ENCODE assay signal across 24 mouse cellular contexts in genomic region chr5:142462641-142462948, GRCm38 (mm10). TPM values are rescaled to one million over a fixed set of nuclear protein-coding genes. Genes with fewer than 3 reads are reported as not detected.
DNase-seq lines count a peak whose midpoint lies in the region; ATAC-seq and TF ChIP-seq lines count a peak whose summit lies in the region.
"Had no signal": no experiment of that assay in that cellular context is flagged by ENCODE, and none has a peak within 500 bp of the region (broad histone marks: within the 10 kb centered on the region; RNA-seq: fewer than 3 reads in every experiment).

No protein-coding gene starts in this region.

- no peak for TF ChIP-seq EP300 in liver, postnatal 0 days (IDR thresholded peaks at IDR 0.05; ENCODE audit: low read depth)

- WGBS in forebrain, embryonic 15.5 days = 95% methylated on average over 2 of the region's 2 CpGs
- 94% methylated on average over 2 of the region's 2 CpGs for WGBS in forebrain, embryonic 14.5 days
- 89% methylated on average over 2 of the region's 2 CpGs for WGBS in hindbrain, embryonic 15.5 days
- 90% methylated on average over 2 of the region's 2 CpGs for WGBS in hindbrain, embryonic 11.5 days
- WGBS in liver, embryonic 16.5 days (ENCODE audit: insufficient replicate concordance) = 85% methylated on average over 2 of the region's 2 CpGs
- 90% methylated on average over 2 of the region's 2 CpGs for whole genome bisulfite sequencing in liver, postnatal 0 days (ENCODE audit: insufficient replicate concordance)
- 94% methylated on average over 2 of the region's 2 CpGs for WGBS in macrophage (ENCODE audit: missing documents)

- no peak for ATAC-seq in forebrain, embryonic 15.5 days (replicated peaks)
- ATAC-seq in forebrain, embryonic 14.5 days = no peak
- ATAC-seq in hindbrain, embryonic 15.5 days (ENCODE audit: low FRiP score, low read depth) = no peak
- ATAC-seq in hindbrain, embryonic 11.5 days (ENCODE audit: low FRiP score) = no peak
- no peak for ATAC-seq in liver, embryonic 16.5 days (ENCODE audit: low read depth)
- ATAC-seq in liver, postnatal 0 days = no peak
- ATAC-seq: inflammation-experienced regulatory T-cells, adult 6 months had no signal

- H3K27me3 ChIP-seq in forebrain, embryonic 15.5 days = no peaks in the 10 kb centered on the region
- no peaks in the 10 kb centered on the region for H3K27me3 ChIP-seq in forebrain, embryonic 14.5 days (replicated peaks; ENCODE audit: control insufficient read depth, insufficient read depth, low read length)
- H3K27me3 ChIP-seq in hindbrain, embryonic 15.5 days = no peaks in the 10 kb centered on the region
- no peaks in the 10 kb centered on the region for H3K27me3 ChIP-seq in hindbrain, embryonic 11.5 days (ENCODE audit: control insufficient read depth, insufficient read depth, low read length)
- no peaks in the 10 kb centered on the region for H3K27me3 ChIP-seq in liver, embryonic 16.5 days (ENCODE audit: control insufficient read depth, insufficient read depth, low read depth, low read length)
- no peaks in the 10 kb centered on the region for H3K27me3 ChIP-seq in liver, postnatal 0 days (ENCODE audit: insufficient read depth, low read length)
- H3K27me3 ChIP-seq: forebrain, embryonic 13.5 days; hindbrain, embryonic 13.5 days; limb, embryonic 13.5 days; liver, embryonic 15.5 days; neural tube, embryonic 15.5 days had no signal

- H3K4me2 ChIP-seq in forebrain, embryonic 15.5 days (replicated peaks) = no peak overlapping the region
- no peak overlapping the region for H3K4me2 ChIP-seq in forebrain, embryonic 14.5 days (ENCODE audit: low read length)
- H3K4me2 ChIP-seq in hindbrain, embryonic 15.5 days = no peak overlapping the region
- H3K4me2 ChIP-seq in hindbrain, embryonic 11.5 days (replicated peaks; ENCODE audit: low read depth, low read length) = no peak overlapping the region
- H3K4me2 ChIP-seq in liver, embryonic 16.5 days (ENCODE audit: low read depth, low read length) = no peak overlapping the region
- no peak overlapping the region for H3K4me2 ChIP-seq in liver, postnatal 0 days (ENCODE audit: low read depth, low read length)

- H3K9ac ChIP-seq in forebrain, embryonic 15.5 days (replicated peaks) = no peak overlapping the region
- H3K9ac ChIP-seq in forebrain, embryonic 14.5 days (ENCODE audit: low read length) = no peak overlapping the region
- H3K9ac ChIP-seq in hindbrain, embryonic 15.5 days = no peak overlapping the region
- no peak overlapping the region for H3K9ac ChIP-seq in hindbrain, embryonic 11.5 days (ENCODE audit: low read depth, low read length)
- H3K9ac ChIP-seq in liver, embryonic 16.5 days (ENCODE audit: low read depth, low read length) = no peak overlapping the region
- no peak overlapping the region for H3K9ac ChIP-seq in liver, postnatal 0 days (replicated peaks)

- DNase-seq in forebrain, embryonic 14.5 days (ENCODE audit: low spot score) = no peak
- DNase-seq in hindbrain, embryonic 11.5 days (ENCODE audit: low spot score) = no peak
- no peak for DNase-seq in liver, postnatal 0 days
- DNase-seq: adrenal gland, postnatal 14 days; cerebellum, adult 8-10 months; gastrocnemius, postnatal 14 days; heart, postnatal 14 days; kidney, adult 18-20 months; kidney, postnatal 25 days; lung, postnatal 10 days; right cerebral cortex, adult 18-20 months; right cerebral cortex, postnatal 4 days; thymus, adult 2 months; thymus, postnatal 4 days had no signal

- TF ChIP-seq CTCF in liver, postnatal 0 days (IDR thresholded peaks at IDR 0.05; ENCODE audit: low read depth) = no peak

- peak overlapping the region; percentile 92; the same call in 1 of the 2 replicates for H3K27ac ChIP-seq in forebrain, embryonic 15.5 days (replicated peaks)
- H3K27ac ChIP-seq in forebrain, embryonic 14.5 days (ENCODE audit: low read depth, low read length) = no peak overlapping the region
- H3K27ac ChIP-seq in hindbrain, embryonic 15.5 days (replicated peaks) = peak overlapping the region; percentile 90; the same call in 1 of the 2 replicates
- no peak overlapping the region for H3K27ac ChIP-seq in hindbrain, embryonic 11.5 days (ENCODE audit: low read depth, low read length)
- H3K27ac ChIP-seq in liver, embryonic 16.5 days (ENCODE audit: low read length) = peak overlapping the region; percentile 82; the same call in 1 of the 2 replicates
- no peak overlapping the region; the same call in 1 of the 2 replicates for H3K27ac ChIP-seq in liver, postnatal 0 days (ENCODE audit: low read depth)
- peak overlapping the region; percentile 78; the same call in 1 of the 2 replicates for H3K27ac ChIP-seq in macrophage

- H3K4me3 ChIP-seq in forebrain, embryonic 15.5 days = no peak overlapping the region
- no peak overlapping the region for H3K4me3 ChIP-seq in forebrain, embryonic 14.5 days (ENCODE audit: low read depth, low read length)
- H3K4me3 ChIP-seq in hindbrain, embryonic 15.5 days = no peak overlapping the region
- no peak overlapping the region for H3K4me3 ChIP-seq in hindbrain, embryonic 11.5 days (ENCODE audit: low read depth, low read length)
- no peak overlapping the region for H3K4me3 ChIP-seq in liver, embryonic 16.5 days (ENCODE audit: low read depth, low read length)
- no peak overlapping the region for H3K4me3 ChIP-seq in liver, postnatal 0 days (ENCODE audit: low read depth, low read length)
- H3K4me3 ChIP-seq in macrophage (ENCODE audit: inconsistent target) = no peak overlapping the region

- H3K4me1 ChIP-seq in forebrain, embryonic 15.5 days = peaks cover 17% of the 10 kb centered on the region
- peaks cover 7% of the 10 kb centered on the region for H3K4me1 ChIP-seq in forebrain, embryonic 14.5 days (ENCODE audit: control insufficient read depth, insufficient read depth, low read length)
- peaks cover 18% of the 10 kb centered on the region for H3K4me1 ChIP-seq in hindbrain, embryonic 15.5 days (replicated peaks)
- no peaks in the 10 kb centered on the region for H3K4me1 ChIP-seq in hindbrain, embryonic 11.5 days (replicated peaks; ENCODE audit: control insufficient read depth, insufficient read depth, low read length)
- H3K4me1 ChIP-seq in liver, embryonic 16.5 days (ENCODE audit: control insufficient read depth, low read depth, low read length) = peaks cover 13% of the 10 kb centered on the region
- peaks cover 17% of the 10 kb centered on the region for H3K4me1 ChIP-seq in liver, postnatal 0 days (ENCODE audit: insufficient read depth)

- H3K36me3 ChIP-seq in forebrain, embryonic 15.5 days = peaks cover 13% of the 10 kb centered on the region; the same call in 1 of the 2 replicates
- H3K36me3 ChIP-seq in forebrain, embryonic 14.5 days (ENCODE audit: control insufficient read depth, insufficient read depth, low read length) = peaks cover 19% of the 10 kb centered on the region
- peaks cover 9% of the 10 kb centered on the region; the same call in 1 of the 2 replicates for H3K36me3 ChIP-seq in hindbrain, embryonic 15.5 days
- H3K36me3 ChIP-seq in hindbrain, embryonic 11.5 days (ENCODE audit: control insufficient read depth, insufficient read depth, low read length) = peaks cover 2% of the 10 kb centered on the region; the same call in 1 of the 2 replicates
- H3K36me3 ChIP-seq in liver, embryonic 16.5 days (ENCODE audit: control insufficient read depth, insufficient read depth) = peaks cover 5% of the 10 kb centered on the region
- H3K36me3 ChIP-seq in liver, postnatal 0 days (replicated peaks; ENCODE audit: insufficient read depth, low read length) = peaks cover 12% of the 10 kb centered on the region; the same call in 1 of the 2 replicates
- H3K36me3 ChIP-seq in macrophage (ENCODE audit: inconsistent target) = peaks cover 14% of the 10 kb centered on the region

- peaks cover 27% of the 10 kb centered on the region for H3K79me2 ChIP-seq in macrophage (ENCODE audit: inconsistent target)

- no peaks in the 10 kb centered on the region for H3K9me3 ChIP-seq in forebrain, embryonic 15.5 days
- H3K9me3 ChIP-seq in forebrain, embryonic 14.5 days (replicated peaks; ENCODE audit: control insufficient read depth, low read length) = no peaks in the 10 kb centered on the region
- H3K9me3 ChIP-seq in hindbrain, embryonic 15.5 days = no peaks in the 10 kb centered on the region
- H3K9me3 ChIP-seq in hindbrain, embryonic 11.5 days (ENCODE audit: control insufficient read depth, low read length) = no peaks in the 10 kb centered on the region
- H3K9me3 ChIP-seq in liver, embryonic 16.5 days (replicated peaks; ENCODE audit: control insufficient read depth, low read length) = no peaks in the 10 kb centered on the region
- no peaks in the 10 kb centered on the region for H3K9me3 ChIP-seq in liver, postnatal 0 days (ENCODE audit: low read length)
- H3K9me3 ChIP-seq: forebrain, embryonic 13.5 days; hindbrain, embryonic 13.5 days; limb, embryonic 13.5 days; liver, embryonic 15.5 days; neural tube, embryonic 15.5 days had no signal

RNA-seq across cellular contexts. Expression of gene Ap5z1, which starts 1.1 kb away (rescaled TPM):
- 15.0 and 15.1 TPM in 2 replicates for polyA plus RNA-seq in forebrain, embryonic 15.5 days (2015; fragmentation: Nextera tagmentation; extraction: Ambion mirVana)
- 9.4 and 14.3 TPM in 2 replicates for polyA plus RNA-seq in forebrain, embryonic 14.5 days (2014; fragmentation: Nextera tagmentation; extraction: Ambion mirVana)
- polyA plus RNA-seq in hindbrain, embryonic 15.5 days (2015; fragmentation: Nextera tagmentation; extraction: Ambion mirVana) = 13.5 and 14.3 TPM in 2 replicates
- polyA plus RNA-seq in hindbrain, embryonic 11.5 days (2014; fragmentation: Nextera tagmentation; extraction: Ambion mirVana) = 9.2 and 9.6 TPM in 2 replicates
- 4.6 and 5.2 TPM in 2 replicates for polyA plus RNA-seq in liver, embryonic 16.5 days (2015; fragmentation: Nextera tagmentation; extraction: Ambion mirVana)
- polyA plus RNA-seq in liver, postnatal 0 days (2015; fragmentation: Nextera tagmentation; extraction: Ambion mirVana) = 2.8 and 4.0 TPM in 2 replicates
- 100 to 1,000 TPM in 20 of 26 experiments, 10 to 100 TPM in 6; 52.4 to 220 (median 129) TPM for total RNA-seq in macrophage (2018; cell fraction: chromatin; rRNA removed)
- total RNA-seq in macrophage (2018; cell fraction: cytosol; rRNA removed) = 10 to 100 TPM; 11.7 to 34.5 (median 23.5) TPM
- 100 to 1,000 TPM in 7 of 26 experiments, 10 to 100 TPM in 19; 31.3 to 145 (median 77.2) TPM for total RNA-seq in macrophage (2018; cell fraction: nucleus; rRNA removed)
- 20.0 to 30.2 TPM (median 20.7 TPM) in 3 replicates for polyA plus RNA-seq in macrophage (2018)

Comparison
In these comparisons a context has a peak if more than half of its experiments do, and no peak if none do; other contexts are left out.
1. H3K27ac ChIP-seq: peak in forebrain, embryonic 15.5 days (single experiment), hindbrain, embryonic 15.5 days (single experiment), liver, embryonic 16.5 days (single experiment) and macrophage (single experiment); none in forebrain, embryonic 14.5 days (single experiment), hindbrain, embryonic 11.5 days (single experiment) and liver, postnatal 0 days (single experiment).